Mouse (Mus musculus) liver, embryonic 15.5 days (tissue): ENCODE measurements around the gene Lef1. TPM values are rescaled to one million over a fixed set of nuclear protein-coding genes. Genes with fewer than 3 reads are reported as not detected.

Experiments used
- ATAC-seq: fragments of 200-750 bp; cut with Nextera tagmentation; 2 replicates; pipeline ENCODE4 v1.8.0; 2017; ENCODE audit warnings: moderate number of reproducible peaks, mild to moderate bottlenecking, moderate library complexity; ENCODE audit not compliant: insufficient read depth
- H3K27ac ChIP-seq: fragments of 300-500 bp; sonication (generic); replicated peaks from 2 replicates; pipeline ENCODE4 v1.5.1; 2015; ENCODE audit warnings: mild to moderate bottlenecking, inconsistent platforms
- H3K27me3 ChIP-seq: fragments of 300-500 bp; sonication (generic); 2 replicates; pipeline ENCODE4 v1.6.1; 2015; ENCODE audit warnings: mild to moderate bottlenecking, inconsistent platforms
- H3K36me3 ChIP-seq: fragments of 300-500 bp; sonication (generic); replicated peaks from 2 replicates; pipeline ENCODE4 v1.6.1; 2015; ENCODE audit warnings: moderate library complexity, mild to moderate bottlenecking, inconsistent platforms
- H3K4me1 ChIP-seq: fragments of 300-500 bp; sonication (generic); replicated peaks from 2 replicates; pipeline ENCODE4 v1.6.1; 2015; ENCODE audit warnings: inconsistent platforms
- H3K4me2 ChIP-seq: fragments of 300-500 bp; sonication (generic); 2 replicates; pipeline ENCODE4 v1.6.1; 2015; ENCODE audit warnings: moderate library complexity, mild to moderate bottlenecking, inconsistent platforms
- H3K4me3 ChIP-seq: fragments of 300-500 bp; sonication (generic); replicated peaks from 2 replicates; pipeline ENCODE4 v1.5.1; 2015; ENCODE audit warnings: mild to moderate bottlenecking, inconsistent platforms
- H3K9ac ChIP-seq: fragments of 300-500 bp; sonication (generic); 2 replicates; pipeline ENCODE4 v1.6.1; 2015; ENCODE audit warnings: moderate library complexity, mild to moderate bottlenecking, inconsistent platforms
- H3K9me3 ChIP-seq: fragments of 300-500 bp; sonication (generic); replicated peaks from 2 replicates; pipeline ENCODE4 v1.6.1; 2016; ENCODE audit warnings: inconsistent platforms
- WGBS: fragments of 180-500 bp; shearing (Covaris S2); methylation state at CpG from one replicate; pipeline ENCODE4 v1.1.7; 2015; ENCODE audit warnings: mixed read lengths; ENCODE audit not compliant: insufficient replicate concordance; 5-methylcytosine and 5-hydroxymethylcytosine counted together
- polyA plus RNA-seq: library from polyadenylated mRNA; unstranded; fragments of >200 nt; fragmentation: Nextera tagmentation; extraction: Ambion mirVana; gene quantifications from 2 replicates; pipeline ENCODE4 v1.2.1, GENCODE M21; 2015

Lef1 gene
- polyA plus RNA-seq, 1 experiment from 2014 or later, result 0.86 TPM

DNA sequence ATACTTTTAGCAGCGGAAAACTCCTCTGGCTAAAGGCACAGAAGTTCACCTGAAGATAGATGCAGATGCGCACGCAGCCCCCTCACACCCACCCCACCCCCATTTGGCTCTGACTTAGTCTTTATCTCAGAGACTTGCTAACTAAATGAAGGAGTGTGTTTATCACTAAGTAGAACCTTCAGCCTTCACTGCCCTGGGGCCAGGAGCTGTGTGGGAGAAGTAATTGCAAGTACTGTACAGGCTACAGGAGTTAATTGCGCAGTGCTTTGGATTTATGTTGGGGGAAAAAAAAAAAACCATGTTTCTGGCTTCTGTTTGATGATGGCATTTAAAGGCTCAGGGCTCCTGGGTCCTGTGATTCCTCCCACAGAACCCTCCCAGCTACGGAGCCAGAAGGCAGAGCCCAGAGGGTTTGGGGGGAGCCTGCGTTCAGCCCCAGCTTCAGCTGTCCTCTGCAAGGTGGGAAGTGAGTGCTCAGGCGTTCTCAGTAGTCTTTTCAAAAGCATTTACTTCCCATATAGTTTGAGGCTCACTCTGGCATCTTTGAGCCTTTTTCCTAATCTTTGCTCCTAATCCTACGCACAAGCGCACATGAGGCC is 103.9 kb downstream of the Lef1 start:
- no peaks in the 10 kb centered on the region for H3K4me1 ChIP-seq
- no peak overlapping the region for H3K27ac ChIP-seq
- WGBS, result 67% methylated on average over 9 of the region's 9 CpGs
- H3K4me3 ChIP-seq, result no peak overlapping the region
- H3K9me3 ChIP-seq, result no peaks in the 10 kb centered on the region
- H3K9ac ChIP-seq, result no peak overlapping the region
- H3K4me2 ChIP-seq, result no peak overlapping the region
- no peaks in the 10 kb centered on the region for H3K27me3 ChIP-seq
- no peaks in the 10 kb centered on the region for H3K36me3 ChIP-seq
- ATAC-seq, result no peak

DNA sequence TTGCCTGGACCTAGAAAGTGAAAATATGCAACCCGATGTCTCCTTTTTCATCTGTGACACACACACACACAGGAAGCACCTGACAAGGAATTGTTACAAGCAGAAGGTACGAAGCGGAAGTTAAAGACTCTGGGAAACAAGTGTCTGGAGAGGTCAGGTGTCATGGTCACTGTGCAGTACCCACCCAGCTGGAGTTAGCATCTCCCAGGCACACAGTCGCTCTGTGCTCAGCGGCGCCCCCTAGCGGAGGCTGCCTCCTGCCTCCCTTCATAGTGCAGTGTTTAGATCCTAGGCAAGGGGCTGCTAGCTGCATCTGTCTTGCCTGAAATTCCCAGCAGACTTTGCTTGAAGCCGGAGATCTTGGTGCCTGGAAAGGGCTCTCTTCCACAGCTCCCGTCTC is 104.6 kb downstream of the Lef1 start:
- H3K9me3 ChIP-seq, result no peaks in the 10 kb centered on the region
- no peak overlapping the region for H3K27ac ChIP-seq
- no peaks in the 10 kb centered on the region for H3K4me1 ChIP-seq
- H3K4me3 ChIP-seq, result no peak overlapping the region
- H3K36me3 ChIP-seq, result no peaks in the 10 kb centered on the region
- no peak overlapping the region for H3K4me2 ChIP-seq
- no peak for ATAC-seq
- WGBS, result 48% methylated on average over 9 of the region's 9 CpGs
- H3K27me3 ChIP-seq, result no peaks in the 10 kb centered on the region
- H3K9ac ChIP-seq, result no peak overlapping the region

DNA sequence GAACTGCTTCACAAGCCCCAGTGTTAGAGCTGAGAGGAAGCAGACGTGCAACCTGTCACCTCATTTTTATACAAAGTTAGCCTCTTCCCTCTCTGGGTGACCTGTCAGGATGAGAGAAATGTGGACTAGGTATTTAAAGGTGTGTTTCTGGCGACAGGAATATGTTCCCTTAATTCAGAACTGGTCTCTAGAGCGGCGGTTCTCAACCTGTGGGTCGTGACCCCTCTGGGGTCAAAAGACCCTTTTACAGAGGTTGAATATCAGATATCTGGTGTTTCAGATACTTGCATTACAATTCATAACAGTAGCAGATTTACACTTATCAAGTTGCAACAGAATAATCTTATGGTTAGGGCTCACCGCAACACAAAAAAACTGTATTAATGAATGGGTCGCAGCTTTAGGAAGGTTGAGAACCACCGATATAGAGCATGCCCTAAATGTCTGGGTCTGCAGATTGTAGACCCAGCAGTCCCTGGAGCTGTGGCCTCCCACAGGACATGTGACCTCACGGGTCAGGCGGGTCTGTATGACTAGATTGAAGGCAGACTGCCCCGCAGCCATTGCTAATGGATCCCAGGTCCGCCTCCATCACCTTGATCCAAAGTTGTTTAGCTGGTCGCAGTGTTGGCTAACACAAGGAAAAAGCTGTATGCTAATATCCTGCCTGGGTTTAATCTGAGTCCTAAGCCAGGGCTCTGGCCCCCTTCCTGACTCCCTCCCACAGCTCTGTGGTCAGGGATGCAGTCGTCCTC is 108.5 kb downstream of the Lef1 start:
- 62% methylated on average over 14 of the region's 14 CpGs for WGBS

DNA sequence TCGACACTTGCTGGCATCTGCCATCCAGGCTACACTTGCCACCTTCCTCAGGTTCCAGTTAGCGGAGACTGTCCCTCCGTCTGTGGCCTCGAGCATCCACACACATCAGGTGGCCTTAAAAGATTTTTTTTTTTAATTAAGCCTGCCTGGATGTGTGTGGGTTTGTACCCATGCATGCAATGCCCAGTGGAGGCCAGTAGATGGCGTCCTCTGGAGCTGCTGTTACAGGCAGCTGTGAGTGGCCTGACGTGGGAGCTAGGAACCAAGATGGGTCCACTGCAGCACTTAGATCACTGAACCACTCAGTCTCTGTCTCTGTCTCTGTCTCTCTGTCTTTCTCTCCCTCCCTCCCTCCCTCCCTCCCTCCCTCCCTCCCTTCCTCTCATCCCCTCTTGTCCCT is 117.8 kb downstream of the Lef1 start:
- 58% methylated on average over 6 of the region's 6 CpGs for WGBS
- Histone ChIP-seq H3K27ac (no peak overlapping the region), H3K36me3 (peaks cover 14% of the 10 kb centered on the region; the same call in 1 of the 2 replicates), H3K4me2 (no peak overlapping the region), H3K9me3 (no peaks in the 10 kb centered on the region), H3K4me1 (no peaks in the 10 kb centered on the region), H3K4me3 (no peak overlapping the region), H3K9ac (no peak overlapping the region), H3K27me3 (no peaks in the 10 kb centered on the region)
- ATAC-seq, result no peak

More for the DNA sequence above, 108.5 kb downstream of the Lef1 start:
- no peaks in the 10 kb centered on the region for H3K36me3 ChIP-seq
- no peaks in the 10 kb centered on the region for H3K4me1 ChIP-seq
- H3K4me2 ChIP-seq, result no peak overlapping the region
- H3K4me3 ChIP-seq, result no peak overlapping the region
- no peaks in the 10 kb centered on the region for H3K9me3 ChIP-seq
- no peak for ATAC-seq
- no peaks in the 10 kb centered on the region for H3K27me3 ChIP-seq
- H3K27ac ChIP-seq, result no peak overlapping the region
- H3K9ac ChIP-seq, result no peak overlapping the region

DNA sequence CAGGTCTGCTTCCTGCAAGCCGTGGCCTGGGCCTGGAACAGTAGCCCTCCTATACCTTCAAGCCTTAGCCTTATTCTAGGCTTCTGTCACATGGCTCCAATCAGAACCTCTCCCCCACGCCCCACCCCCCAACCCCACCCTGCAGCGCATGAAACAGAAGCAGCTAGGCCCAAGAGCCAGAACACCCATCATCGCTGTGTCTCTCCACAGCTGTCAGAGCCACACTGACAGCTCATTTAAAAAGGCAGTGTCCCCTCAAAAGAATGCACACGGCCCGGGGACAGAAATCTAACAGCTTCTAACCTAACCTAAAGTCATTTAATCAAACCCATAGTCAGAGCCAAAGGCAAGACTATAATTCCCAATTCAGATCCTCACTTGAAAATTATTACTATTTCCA is 126.8 kb downstream of the Lef1 start:
- no peaks in the 10 kb centered on the region for H3K4me1 ChIP-seq
- no peaks in the 10 kb centered on the region for H3K27me3 ChIP-seq
- H3K27ac ChIP-seq, result no peak overlapping the region
- H3K4me3 ChIP-seq, result no peak overlapping the region
- ATAC-seq, result no peak
- peaks cover 30% of the 10 kb centered on the region for H3K36me3 ChIP-seq
- no peak overlapping the region for H3K4me2 ChIP-seq
- no peak overlapping the region for H3K9ac ChIP-seq
- 74% methylated on average over 6 of the region's 6 CpGs for WGBS
- no peaks in the 10 kb centered on the region for H3K9me3 ChIP-seq

DNA sequence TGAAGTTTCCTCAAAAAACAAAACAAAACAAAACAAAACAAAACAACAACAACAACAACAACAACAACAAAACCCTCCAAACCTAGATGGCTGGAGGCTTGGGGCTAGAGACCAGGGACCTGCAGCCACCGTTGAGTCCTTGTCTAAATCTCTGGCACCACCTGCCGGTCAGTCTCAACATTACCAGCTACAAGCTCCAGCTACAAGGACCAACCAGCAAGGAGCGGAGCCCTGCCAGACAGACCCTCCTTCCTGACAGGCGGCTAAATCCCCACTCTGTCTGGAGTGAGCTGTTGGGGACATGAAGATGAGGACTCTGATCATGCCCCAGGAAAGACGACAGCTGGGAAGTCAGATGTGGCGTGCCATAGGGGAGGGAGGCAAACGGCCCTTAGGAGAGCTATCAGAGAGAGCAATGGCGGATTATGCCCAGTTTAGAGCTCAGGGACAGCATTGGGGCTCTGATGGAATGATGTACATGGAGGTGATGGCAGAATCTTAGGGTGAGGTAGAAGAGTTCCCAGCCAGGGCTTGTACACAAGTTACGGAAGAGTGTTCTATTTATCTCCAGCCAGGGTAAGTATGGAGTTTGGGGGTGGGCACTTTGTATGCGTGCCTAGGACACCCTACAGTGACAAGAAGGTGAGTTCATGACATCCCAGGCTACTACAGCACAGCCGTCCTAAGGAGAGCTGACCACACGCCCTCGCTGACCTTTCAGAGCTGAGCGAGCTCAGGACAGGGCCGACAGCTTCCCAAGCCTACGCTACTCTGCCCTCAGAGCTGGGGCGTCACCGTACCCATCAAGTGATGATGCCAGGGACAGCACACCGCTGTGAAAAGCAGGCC is 127.7 kb downstream of the Lef1 start:
- H3K9me3 ChIP-seq, result no peaks in the 10 kb centered on the region
- H3K9ac ChIP-seq, result no peak overlapping the region
- 0 out of 2 replicates have a peak, but pooled peaks have one; percentile 25 for ATAC-seq
- H3K27ac ChIP-seq, result no peak overlapping the region
- H3K4me2 ChIP-seq, result no peak overlapping the region
- WGBS, result 56% methylated on average over 19 of the region's 19 CpGs
- H3K4me1 ChIP-seq, result no peaks in the 10 kb centered on the region
- no peaks in the 10 kb centered on the region for H3K27me3 ChIP-seq
- H3K36me3 ChIP-seq, result peaks cover 24% of the 10 kb centered on the region
- no peak overlapping the region for H3K4me3 ChIP-seq

DNA sequence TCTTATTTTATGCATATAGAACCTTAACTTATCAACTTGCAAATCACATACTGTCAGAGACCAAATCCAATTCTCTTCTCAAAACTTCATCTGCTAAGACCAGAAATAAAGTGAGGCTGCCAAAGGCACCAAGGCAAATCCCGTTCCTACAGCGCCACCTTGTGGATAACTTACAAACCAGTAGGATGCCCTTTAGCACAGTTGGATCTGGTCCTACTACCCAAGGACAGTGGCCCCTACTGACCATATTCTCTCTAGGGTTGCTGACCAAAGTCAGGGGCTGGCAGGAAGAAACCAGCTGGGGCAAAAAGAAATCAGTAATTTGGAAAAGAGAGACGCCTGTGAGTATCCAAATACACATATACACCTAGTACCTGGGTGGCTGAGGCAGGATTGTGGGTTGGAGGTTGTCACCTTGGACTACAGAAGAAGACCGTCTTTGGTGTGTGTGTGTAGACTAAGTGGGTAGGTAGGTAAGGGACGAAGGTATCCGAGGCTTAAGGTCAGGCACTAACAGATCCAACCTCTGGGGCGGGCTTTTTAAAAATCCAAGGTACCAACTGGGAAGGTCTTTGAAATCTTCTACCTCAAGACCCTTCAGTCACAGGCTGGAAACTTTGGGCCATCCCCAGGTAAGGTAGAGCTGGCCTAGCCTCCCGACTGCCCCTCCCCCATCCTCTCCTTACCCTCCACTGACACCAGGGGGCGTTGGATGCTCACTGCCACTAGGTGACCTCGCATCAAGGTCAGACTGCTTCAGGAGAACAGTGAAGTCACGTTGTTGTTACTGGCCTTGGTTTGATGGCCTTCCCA is 135.7 kb downstream of the Lef1 start:
- Histone ChIP-seq H3K4me3 (no peak overlapping the region), H3K4me1 (0 out of 2 replicates have a peak, but pooled peaks cover 4% of the 10 kb centered on the region), H3K4me2 (no peak overlapping the region), H3K27ac (no peak overlapping the region), H3K27me3 (no peaks in the 10 kb centered on the region), H3K9me3 (no peaks in the 10 kb centered on the region), H3K36me3 (peaks cover 16% of the 10 kb centered on the region), H3K9ac (no peak overlapping the region)
- no peak for ATAC-seq
- WGBS, result 44% methylated on average over 11 of the region's 11 CpGs

DNA sequence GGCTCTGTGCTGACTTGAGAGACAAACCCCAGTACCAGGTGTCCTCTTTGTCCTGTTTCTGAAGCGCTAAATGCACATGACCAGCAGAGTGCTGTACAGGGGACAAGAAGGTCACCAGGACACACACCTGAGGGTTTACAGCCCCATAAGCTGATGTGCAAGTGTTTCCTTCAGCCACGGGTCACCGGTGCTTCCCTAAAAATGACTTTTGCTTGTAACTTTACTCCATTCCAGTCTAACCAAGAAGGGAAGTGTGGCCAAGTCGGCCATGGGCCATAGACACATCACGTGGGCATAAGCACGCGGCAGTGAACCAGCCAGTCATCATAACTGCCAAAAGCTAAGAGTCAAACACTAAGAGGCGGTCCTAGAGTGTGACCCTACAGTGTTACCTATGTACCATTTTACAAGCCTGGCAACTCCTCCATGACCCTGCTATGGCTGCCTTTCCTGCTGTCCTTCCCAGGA is 136.3 kb downstream of the Lef1 start:
- H3K27ac ChIP-seq, result no peak overlapping the region
- no peaks in the 10 kb centered on the region for H3K27me3 ChIP-seq
- no peak overlapping the region for H3K4me3 ChIP-seq
- WGBS, result 74% methylated on average over 8 of the region's 8 CpGs
- H3K9me3 ChIP-seq, result no peaks in the 10 kb centered on the region
- H3K4me2 ChIP-seq, result no peak overlapping the region
- no peak overlapping the region for H3K9ac ChIP-seq
- H3K4me1 ChIP-seq, result 0 out of 2 replicates have a peak, but pooled peaks cover 4% of the 10 kb centered on the region
- no peak for ATAC-seq
- peaks cover 16% of the 10 kb centered on the region for H3K36me3 ChIP-seq

DNA sequence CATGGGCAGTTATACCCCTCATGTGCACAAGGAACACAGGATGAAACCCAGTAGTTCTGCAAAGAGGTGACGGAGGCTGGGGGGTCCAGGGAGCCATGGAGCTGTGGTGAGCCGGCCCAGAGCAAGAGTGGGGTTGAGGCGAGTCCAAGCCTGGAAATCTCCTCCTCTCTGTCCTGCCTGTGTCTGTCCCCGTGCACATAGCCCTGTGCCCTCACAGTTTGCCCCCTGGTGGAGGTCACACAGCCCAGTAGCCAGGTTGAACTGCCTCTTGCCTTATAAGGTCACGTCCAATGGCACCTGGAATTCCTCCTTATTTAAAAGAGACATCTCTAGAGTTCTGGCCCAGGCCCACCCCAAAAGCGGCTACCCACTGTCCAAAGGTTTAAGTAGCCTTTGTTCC is 137.2 kb downstream of the Lef1 start:
- Histone ChIP-seq H3K9ac (no peak overlapping the region), H3K4me1 (0 out of 2 replicates have a peak, but pooled peaks cover 4% of the 10 kb centered on the region), H3K36me3 (peaks cover 16% of the 10 kb centered on the region), H3K4me2 (no peak overlapping the region), H3K4me3 (no peak overlapping the region), H3K27ac (no peak overlapping the region), H3K27me3 (no peaks in the 10 kb centered on the region), H3K9me3 (no peaks in the 10 kb centered on the region)
- no peak for ATAC-seq
- WGBS, result 70% methylated on average over 6 of the region's 6 CpGs

DNA sequence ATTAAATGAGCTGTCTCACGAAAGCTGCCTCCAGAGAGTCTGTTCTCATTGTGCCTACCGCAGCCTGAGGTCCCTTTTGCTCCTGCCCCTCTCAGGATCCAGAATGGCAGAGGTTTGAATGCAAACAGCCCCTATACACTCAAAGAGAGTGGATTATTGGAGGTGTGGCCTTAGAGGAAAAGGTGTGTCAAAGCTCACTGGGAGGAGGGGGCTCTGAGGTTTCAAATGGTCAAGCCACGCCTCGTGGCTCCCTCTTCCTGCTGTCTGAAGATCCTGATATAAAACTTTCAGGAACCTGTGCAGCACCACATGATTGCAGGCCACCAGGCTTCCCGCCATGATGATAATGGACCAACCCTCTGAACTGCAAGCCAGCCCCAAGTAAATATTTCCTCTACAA is 137.6 kb downstream of the Lef1 start:
- Histone ChIP-seq H3K27me3 (no peaks in the 10 kb centered on the region), H3K4me2 (no peak overlapping the region), H3K36me3 (peaks cover 16% of the 10 kb centered on the region), H3K9me3 (no peaks in the 10 kb centered on the region), H3K4me3 (no peak overlapping the region), H3K27ac (no peak overlapping the region), H3K9ac (no peak overlapping the region), H3K4me1 (0 out of 2 replicates have a peak, but pooled peaks cover 4% of the 10 kb centered on the region)
- WGBS, result 56% methylated on average over 5 of the region's 5 CpGs
- ATAC-seq, result no peak
